Mouse (Mus musculus): Measurements from ENCODE around the gene Ptprb. TPM values are rescaled to one million over a fixed set of nuclear protein-coding genes. Genes with fewer than 3 reads are reported as not detected.

Gene Ptprb
- total RNA-seq, 2 experiments from 2014 or later, result not detected

GRCm38 (mm10) chr10:116407684-116408359, 132.5 kb downstream of the Ptprb start:
- ATAC-seq (replicated peaks; ENCODE audit: low FRiP score, low TSS enrichment, poor library complexity, severe bottlenecking), result no peak

- no peak for ATAC-seq (replicated peaks; ENCODE audit: low FRiP score, low TSS enrichment, poor library complexity, severe bottlenecking)
These were observed 135.5 kb downstream of the Ptprb start for GRCm38 (mm10) chr10:116410826-116411225.

DNA sequence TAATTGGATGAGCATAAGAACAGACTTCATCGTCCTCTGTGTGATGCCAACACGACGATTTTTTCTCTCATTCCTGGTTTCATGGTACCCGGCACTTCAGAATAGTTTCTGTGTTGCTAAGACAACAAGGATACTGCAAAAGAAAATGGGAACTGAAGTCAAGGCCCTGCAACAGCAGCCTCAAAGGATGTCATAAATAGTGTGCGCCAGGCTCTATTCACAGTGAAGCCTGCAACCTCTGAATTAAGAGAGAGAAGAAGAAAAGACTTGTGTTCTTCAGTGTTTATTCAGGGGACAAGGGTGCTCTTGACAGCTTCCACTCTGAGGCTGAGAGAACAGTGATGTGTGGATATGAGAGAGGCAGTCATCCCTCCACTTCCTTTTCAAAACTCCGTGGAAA, 140.8 kb downstream of the Ptprb start:
- ATAC-seq (replicated peaks; ENCODE audit: low FRiP score, low TSS enrichment, poor library complexity, severe bottlenecking), result no peak

DNA sequence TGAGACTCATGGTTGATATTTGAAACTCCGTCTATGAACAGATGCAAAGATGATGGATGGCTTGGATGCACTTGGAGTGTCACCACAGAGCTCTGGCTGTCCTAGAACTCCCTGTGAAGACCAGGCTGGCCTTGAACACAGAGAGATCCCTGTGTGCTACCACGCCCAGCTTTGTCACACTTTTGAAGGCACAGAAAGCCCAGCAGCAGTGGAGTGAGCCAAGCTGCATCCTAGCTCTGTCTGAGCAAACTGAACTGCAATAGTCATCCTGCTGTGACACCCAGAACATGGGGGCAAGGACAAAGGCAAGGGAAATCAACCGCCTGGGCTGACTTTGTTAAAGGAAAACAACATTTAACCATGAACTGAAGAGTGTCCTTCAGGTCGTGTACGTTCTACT, 141.4 kb downstream of the Ptprb start:
- ATAC-seq (replicated peaks; ENCODE audit: low FRiP score, low TSS enrichment, poor library complexity, severe bottlenecking), result no peak

DNA sequence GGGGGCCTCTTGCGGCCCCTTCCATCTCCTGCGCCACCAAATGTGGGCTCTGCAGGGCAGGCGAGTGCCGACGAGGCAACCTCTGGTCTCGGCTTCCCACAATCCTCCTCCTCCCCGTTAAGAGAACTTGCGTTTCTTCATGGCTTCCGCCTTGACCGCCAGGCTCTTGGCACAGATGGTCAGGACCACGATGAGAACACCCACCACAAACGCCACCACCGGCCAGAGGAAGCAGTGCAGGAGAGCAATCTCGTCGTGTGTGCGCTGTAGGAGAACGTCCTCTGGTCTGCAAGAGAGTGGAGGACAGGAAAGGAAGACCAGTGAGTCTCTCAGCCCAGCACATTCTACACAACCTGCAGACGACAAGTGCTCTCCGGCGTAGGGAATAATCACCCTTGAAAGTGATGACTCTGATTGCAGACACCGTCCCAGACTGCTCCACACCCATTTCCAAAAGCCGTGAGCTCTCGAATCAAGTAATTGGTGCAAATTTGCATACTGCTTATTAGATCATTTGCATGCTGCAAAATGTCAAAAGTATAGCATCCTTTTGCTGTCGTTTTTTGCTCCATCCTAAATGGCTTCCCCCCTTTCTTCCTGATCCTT, 142.9 kb downstream of the Ptprb start:
- no peak for ATAC-seq (replicated peaks; ENCODE audit: low FRiP score, low TSS enrichment, poor library complexity, severe bottlenecking)

DNA sequence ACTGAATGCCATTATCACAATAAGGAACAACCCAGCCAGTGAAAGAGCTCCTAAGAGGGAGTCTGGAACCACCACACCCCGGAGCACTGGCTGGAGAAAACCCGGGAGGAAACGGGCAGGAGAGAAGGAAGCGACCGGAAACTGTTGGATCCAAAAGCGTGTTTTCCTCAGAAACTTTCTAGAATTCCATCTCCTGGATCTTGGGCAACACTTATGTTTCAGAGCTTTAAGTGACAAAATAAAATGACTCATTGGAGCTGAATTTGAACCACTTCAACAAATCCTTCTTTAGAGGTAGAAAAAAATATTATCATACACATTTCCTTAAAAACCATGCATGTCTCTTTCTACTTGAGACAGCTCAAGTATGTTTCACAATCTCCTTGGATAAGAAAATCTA, 145.7 kb downstream of the Ptprb start:
- ATAC-seq (replicated peaks; ENCODE audit: low FRiP score, low TSS enrichment, poor library complexity, severe bottlenecking), result no peak

DNA sequence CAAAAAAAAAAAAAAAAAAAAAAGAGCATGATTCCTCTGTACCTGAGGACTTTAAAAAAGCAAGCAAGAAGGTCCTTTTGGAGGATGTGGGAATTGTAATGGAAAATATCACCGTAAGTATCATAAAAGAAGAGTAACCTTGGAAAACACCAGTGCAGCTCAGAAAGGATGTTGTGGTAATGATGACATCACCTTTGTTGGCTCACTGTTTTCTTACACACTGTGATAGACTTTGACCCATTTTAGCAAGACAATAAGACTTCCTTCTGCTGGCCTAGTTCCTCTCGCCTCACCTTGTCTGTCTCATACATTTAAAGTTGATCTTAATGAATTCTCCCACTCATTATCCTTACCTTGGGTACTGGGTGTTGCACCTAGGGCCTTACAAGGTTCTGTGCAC, 147.2 kb downstream of the Ptprb start:
- no peak for ATAC-seq (replicated peaks; ENCODE audit: low FRiP score, low TSS enrichment, poor library complexity, severe bottlenecking)

GRCm38 (mm10) chr10:116424921-116425320, 149.6 kb downstream of the Ptprb start:
- no peak for ATAC-seq (replicated peaks; ENCODE audit: low FRiP score, low TSS enrichment, poor library complexity, severe bottlenecking)

- no peak for ATAC-seq (replicated peaks; ENCODE audit: low FRiP score, low TSS enrichment, poor library complexity, severe bottlenecking)
These were observed 150.9 kb downstream of the Ptprb start for GRCm38 (mm10) chr10:116426176-116426575.

DNA sequence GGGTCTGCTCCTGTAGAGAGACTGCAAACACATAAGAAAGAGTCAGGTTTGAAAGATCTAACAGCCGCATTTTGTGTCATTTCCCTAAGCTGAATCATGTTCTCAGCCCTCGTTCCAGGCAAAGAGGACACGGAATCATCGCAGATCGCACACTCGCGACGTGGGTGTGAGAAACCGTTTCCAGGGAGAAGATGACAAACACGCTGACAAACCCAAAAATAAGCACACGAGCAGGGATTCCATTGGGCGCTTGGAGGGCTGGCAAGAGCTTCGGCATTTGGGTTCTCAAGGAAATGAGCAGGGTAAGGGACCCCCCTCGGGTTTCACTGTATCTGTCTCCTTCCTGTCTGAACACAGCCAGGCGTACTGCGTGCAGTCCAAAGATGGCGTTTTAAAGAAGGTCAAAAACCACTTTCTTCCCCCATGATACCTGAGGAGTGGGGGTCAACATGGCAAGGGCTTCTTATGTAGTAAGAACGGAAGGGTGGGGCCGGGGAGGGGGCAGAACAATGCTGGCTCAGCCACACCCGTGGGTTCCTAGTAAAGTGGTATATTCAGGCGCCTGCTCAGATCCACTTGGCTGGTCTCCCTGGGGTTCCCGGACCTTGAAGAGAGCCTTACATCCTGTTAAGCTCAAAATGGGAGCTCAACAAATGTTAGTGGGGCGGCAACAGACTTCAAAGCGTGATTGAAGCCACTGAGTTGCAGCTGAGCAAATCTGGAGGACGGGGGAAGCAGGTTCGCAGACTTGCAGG, 152.9 kb downstream of the Ptprb start:
- no peak for ATAC-seq (replicated peaks; ENCODE audit: low FRiP score, low TSS enrichment, poor library complexity, severe bottlenecking)

DNA sequence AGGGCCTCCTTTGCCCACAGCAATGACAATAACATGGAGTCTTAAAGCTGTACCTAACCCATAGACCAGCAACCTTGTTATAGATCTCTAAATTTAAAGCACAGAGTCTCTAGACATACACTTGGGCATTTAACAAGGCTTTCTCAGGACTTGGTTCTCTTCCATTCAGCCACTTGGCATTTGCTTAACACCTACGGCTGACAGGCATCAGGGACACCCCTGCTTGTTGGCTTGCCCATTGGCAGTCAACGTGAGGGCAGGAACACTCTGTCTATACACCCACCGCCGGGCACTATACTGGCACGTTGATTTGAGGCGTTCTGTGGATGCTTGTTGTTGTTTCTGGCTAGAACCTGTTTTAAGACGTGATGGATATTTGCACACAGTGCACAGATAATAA, 157.1 kb downstream of the Ptprb start:
- no peak for ATAC-seq (replicated peaks; ENCODE audit: low FRiP score, low TSS enrichment, poor library complexity, severe bottlenecking)

DNA sequence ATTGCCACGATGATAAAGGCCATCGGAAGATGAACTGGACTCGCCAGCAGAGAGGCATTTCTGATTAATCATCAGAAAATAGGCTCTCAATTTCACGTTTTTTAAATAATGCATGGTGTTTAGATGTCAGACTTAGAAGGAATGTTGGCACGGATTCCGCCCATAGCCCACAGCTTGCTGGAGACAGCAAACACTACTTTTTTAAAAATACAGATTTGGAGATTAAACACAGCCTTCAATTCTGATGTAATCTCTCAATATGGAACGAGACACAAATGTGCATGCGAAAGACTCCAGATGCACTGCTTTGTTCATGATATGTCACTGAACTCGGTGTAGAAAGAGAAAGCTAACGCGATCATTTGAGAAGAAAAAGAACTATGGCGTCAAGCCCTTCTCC, 160.1 kb downstream of the Ptprb start:
- no peak for ATAC-seq (replicated peaks; ENCODE audit: low FRiP score, low TSS enrichment, poor library complexity, severe bottlenecking)

Other genes with a start within 250 kb of the Ptprb start
- not detected in 2 replicates for gene 4933416C03Rik, start 161.6 kb upstream of the Ptprb start, total RNA-seq (2014; fragmentation: Nextera tagmentation)
- gene 4933416C03Rik, start 161.6 kb upstream of the Ptprb start, total RNA-seq (2017), result not detected in 2 replicates
- gene Kcnmb4, start 198.4 kb downstream of the Ptprb start, total RNA-seq (2014; fragmentation: Nextera tagmentation), result not detected in 2 replicates
- gene Kcnmb4, start 198.4 kb downstream of the Ptprb start, total RNA-seq (2017), result not detected in 2 replicates

Data from megakaryocyte-erythroid progenitor cell, adult 5-6 weeks (primary cell).